Mouse (Mus musculus) G1E-ER4 (cell line): ENCODE measurements around the gene Adam19. TPM values are rescaled to one million over a fixed set of nuclear protein-coding genes. Genes with fewer than 3 reads are reported as not detected.

ENCODE experiments used
- GATA1 ChIP-seq: IDR thresholded peaks from one replicate; pipeline ENCODE4 v1.8.0; 2012; ENCODE audit warnings: low read length, inconsistent platforms
- polyA plus RNA-seq: library from polyadenylated mRNA; stranded (reverse); fragments of >175 nt; gene quantifications from 2 replicates; pipeline ENCODE4 v1.2.3, GENCODE M21; 2012

The Adam19 gene
- polyA plus RNA-seq, 1 experiment: not detected

- no peak for TF ChIP-seq GATA1
Measured at GRCm38 (mm10) chr11:46177246-46178043, 121.7 kb downstream of the Adam19 start.

GRCm38 (mm10) chr11:46184946-46185345 lies 129.2 kb downstream of the Adam19 start:
- TF ChIP-seq GATA1: no peak

- TF ChIP-seq GATA1: no peak
Measured at GRCm38 (mm10) chr11:46185486-46185885, 129.7 kb downstream of the Adam19 start.

GRCm38 (mm10) chr11:46188283-46188682 lies 132.5 kb downstream of the Adam19 start:
- TF ChIP-seq GATA1: no peak

GRCm38 (mm10) chr11:46194175-46194574 lies 138.4 kb downstream of the Adam19 start:
- TF ChIP-seq GATA1: no peak

Other genes starting within 250 kb of the Adam19 start
- gene Clint1, start 203.9 kb upstream of the Adam19 start, polyA plus RNA-seq: 79.1 and 96.4 TPM in 2 replicates
- gene Lsm11, start 111.1 kb upstream of the Adam19 start, polyA plus RNA-seq: 39.2 and 45.9 TPM in 2 replicates
- 4.5 and 8.5 TPM in 2 replicates for gene Thg1l, start 100.5 kb upstream of the Adam19 start, polyA plus RNA-seq
- gene Sox30, start 75.7 kb upstream of the Adam19 start, polyA plus RNA-seq: not detected in 2 replicates
- gene Gm12166, start 3.7 kb upstream of the Adam19 start, polyA plus RNA-seq: 0.24 TPM in 1 of 2 replicates, not detected in the other
- not detected in 2 replicates for gene Nipal4, start 110.5 kb downstream of the Adam19 start, polyA plus RNA-seq
- not detected in 2 replicates for gene Fndc9, start 179.5 kb downstream of the Adam19 start, polyA plus RNA-seq